Comparison of ENCODE assay signal across 1 mouse cellular context in the genomic region with DNA sequence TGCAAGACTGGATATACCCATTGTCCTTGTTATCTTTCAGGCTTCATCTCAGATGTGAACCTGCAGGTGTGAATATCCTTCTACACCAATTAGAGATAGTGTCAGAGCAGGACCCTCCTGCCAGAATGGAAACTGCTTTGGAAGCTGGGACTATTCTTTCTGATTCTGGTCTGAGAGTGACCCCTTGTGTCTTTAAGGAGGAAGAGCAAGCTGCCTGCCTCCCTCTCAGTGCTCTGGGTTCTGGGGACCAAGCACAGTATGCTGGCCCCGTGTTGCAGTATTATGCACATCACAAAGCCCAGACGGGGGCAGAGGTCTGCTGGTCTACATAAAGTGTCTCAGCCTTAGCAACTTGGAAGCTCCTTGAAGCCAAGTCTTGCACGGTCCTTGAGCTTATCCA.
A peak's percentile ranks its signal among the peaks of the same experiment; 100 is the strongest.
TF ChIP-seq lines count a peak whose summit lies in the region.

No protein-coding gene starts in this region.

TF ChIP-seq in CH12.LX, 34 proteins besides CTCF, POLR2A, EP300 and RAD21:
- TF ChIP-seq ZMIZ1 (IDR thresholded peaks at IDR 0.05; ENCODE audit: low read depth, low read length) (no peak), SMC3 (IDR thresholded peaks at IDR 0.05; ENCODE audit: low read depth, low read length) (peak; percentile 52), BHLHE40 (IDR thresholded peaks at IDR 0.05; ENCODE audit: low read depth, low read length) (no peak)
